In genomic region chr17:5626402-5626801, GRCm38 (mm10) we compare ENCODE assay signal across 22 mouse cellular contexts.
DNase-seq lines count a peak whose midpoint lies in the region; ATAC-seq lines count a peak whose summit lies in the region.
"Had no signal": no experiment of that assay in that cellular context is flagged by ENCODE, and none has a peak within 500 bp of the region (broad histone marks: within the 10 kb centered on the region; RNA-seq: fewer than 3 reads in every experiment).

No protein-coding gene starts in this region.

- no peaks in the 10 kb centered on the region for H3K36me3 ChIP-seq in hindbrain, embryonic 11.5 days (ENCODE audit: control insufficient read depth, insufficient read depth, low read length)
- H3K36me3 ChIP-seq: embryonic facial prominence, embryonic 12.5 days; forebrain, embryonic 12.5 days; neural tube, embryonic 12.5 days had no signal

- no peak overlapping the region for H3K27ac ChIP-seq in hindbrain, embryonic 11.5 days (ENCODE audit: low read depth, low read length)
- H3K27ac ChIP-seq: embryonic facial prominence, embryonic 12.5 days; forebrain, embryonic 12.5 days; neural tube, embryonic 12.5 days; stomach, postnatal 0 days had no signal

- no peak overlapping the region for H3K4me2 ChIP-seq in hindbrain, embryonic 11.5 days (replicated peaks; ENCODE audit: low read depth, low read length)
- H3K4me2 ChIP-seq: embryonic facial prominence, embryonic 12.5 days; forebrain, embryonic 12.5 days; heart, embryonic 11.5 days; midbrain, embryonic 11.5 days; neural tube, embryonic 12.5 days had no signal

- no peaks in the 10 kb centered on the region for H3K27me3 ChIP-seq in hindbrain, embryonic 11.5 days (ENCODE audit: control insufficient read depth, insufficient read depth, low read length)
- H3K27me3 ChIP-seq: embryonic facial prominence, embryonic 12.5 days; forebrain, embryonic 12.5 days; neural tube, embryonic 12.5 days had no signal

- peak; percentile 91 for ATAC-seq in granulocyte monocyte progenitor cell, adult 5-6 weeks (replicated peaks; ENCODE audit: poor library complexity, severe bottlenecking)
- ATAC-seq in monocyte, adult 5-6 weeks (replicated peaks; ENCODE audit: insufficient number of reproducible peaks, low FRiP score, low TSS enrichment, poor library complexity, severe bottlenecking) = peak; percentile 76
- no peak for ATAC-seq in hindbrain, embryonic 11.5 days (ENCODE audit: low FRiP score)
- ATAC-seq: hindbrain, embryonic 16.5 days; intestine, postnatal 0 days had no signal

- no peaks in the 10 kb centered on the region for H3K9me3 ChIP-seq in hindbrain, embryonic 11.5 days (ENCODE audit: control insufficient read depth, low read length)
- H3K9me3 ChIP-seq: embryonic facial prominence, embryonic 12.5 days; forebrain, embryonic 12.5 days; neural tube, embryonic 12.5 days had no signal

- no peak overlapping the region for H3K4me3 ChIP-seq in hindbrain, embryonic 11.5 days (ENCODE audit: low read depth, low read length)
- H3K4me3 ChIP-seq: embryonic facial prominence, embryonic 12.5 days; erythroblast, embryonic 14.5 days; forebrain, embryonic 12.5 days; neural tube, embryonic 12.5 days had no signal

- H3K9ac ChIP-seq in hindbrain, embryonic 11.5 days (ENCODE audit: low read depth, low read length) = no peak overlapping the region
- H3K9ac ChIP-seq: embryonic facial prominence, embryonic 12.5 days; forebrain, embryonic 12.5 days; neural tube, embryonic 12.5 days had no signal

- H3K4me1 ChIP-seq in hindbrain, embryonic 11.5 days (replicated peaks; ENCODE audit: control insufficient read depth, insufficient read depth, low read length) = no peaks in the 10 kb centered on the region
- H3K4me1 ChIP-seq: embryonic facial prominence, embryonic 12.5 days; forebrain, embryonic 12.5 days; neural tube, embryonic 12.5 days had no signal

- peak; percentile 63 for DNase-seq in A20 (ENCODE audit: low read depth, low spot score)
- peak; percentile 9 for DNase-seq in CD4-positive helper T cell, adult 2 months (ENCODE audit: low read depth, low spot score)
- no peak for DNase-seq in cerebellum, adult 9-10 months
- no peak for DNase-seq in hindbrain, embryonic 11.5 days (ENCODE audit: low spot score)
- no peak for DNase-seq in layer of hippocampus, adult 9-11 months
- DNase-seq: adrenal gland, postnatal 36 days; cerebellum, adult 11 months; cerebellum, postnatal 14 days; lung, postnatal 4 days; retina, postnatal 1 day; right cerebral cortex, postnatal 25 days had no signal

- WGBS in hindbrain, embryonic 11.5 days = 73% methylated on average over 3 of the region's 3 CpGs

Comparison
In these comparisons a context has a peak if more than half of its experiments do, and no peak if none do; other contexts are left out.
1. DNase-seq: peak in A20 (single experiment) and CD4-positive helper T cell, adult 2 months (single experiment); none in cerebellum, adult 9-10 months (single experiment), hindbrain, embryonic 11.5 days (single experiment) and layer of hippocampus, adult 9-11 months (single experiment).